In the genomic region with DNA sequence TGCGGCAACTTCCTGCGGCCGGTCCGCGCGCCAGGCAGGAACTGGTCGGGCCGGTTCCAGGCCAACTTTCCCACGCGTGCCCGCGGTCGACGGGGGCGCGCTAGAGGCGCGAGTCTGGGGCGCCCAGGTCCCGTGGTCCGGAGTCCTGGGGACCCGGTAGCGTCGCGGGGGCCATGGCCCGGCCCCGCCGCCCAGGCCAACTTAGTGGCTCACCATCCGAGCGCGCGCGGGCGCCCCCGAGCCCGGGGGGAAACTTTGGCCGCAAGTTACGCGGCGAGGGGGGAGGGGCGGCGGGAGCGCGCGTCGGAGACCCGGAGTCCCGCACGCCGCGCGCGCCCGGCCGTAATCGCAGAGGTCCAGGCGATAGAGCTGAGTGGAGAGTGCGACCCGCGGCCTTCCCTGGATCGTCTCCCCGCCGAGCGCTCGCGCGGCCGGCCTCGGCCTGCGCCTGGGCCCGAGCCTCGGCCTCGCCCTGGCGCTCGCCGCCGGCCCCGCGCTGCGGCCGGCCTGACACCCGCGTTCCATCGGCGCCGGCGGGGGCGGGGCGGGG, we compare ENCODE assay signal across 8 mouse cellular contexts. TPM values are rescaled to one million over a fixed set of nuclear protein-coding genes. Genes with fewer than 3 reads are reported as not detected.
DNase-seq lines count a peak whose midpoint lies in the region; ATAC-seq and TF ChIP-seq lines count a peak whose summit lies in the region.

A gene (minus strand): TSS at position 540 of the 550 bp plus-strand sequence.

- no peaks in the 10 kb centered on the region for H3K79me2 ChIP-seq in CH12.LX (replicated peaks; ENCODE audit: control insufficient read depth, extremely low read depth, insufficient read depth, poor library complexity, severe bottlenecking)

- TF ChIP-seq POLR2A in CH12.LX (IDR thresholded peaks at IDR 0.05; ENCODE audit: low read depth, low read length) = peak; percentile 38; the same call in 1 of the 2 replicates

- ATAC-seq in forebrain, embryonic 13.5 days = peak; percentile 6; the same call in 1 of the 2 replicates
- peak; percentile 58 for ATAC-seq in lung, embryonic 16.5 days (ENCODE audit: low read depth)

- WGBS in forebrain, embryonic 13.5 days = under 1% methylated on average over 60 of the region's 89 CpGs
- under 1% methylated on average over 60 of the region's 89 CpGs for WGBS in lung, embryonic 16.5 days

- TF ChIP-seq CTCF in CH12.LX (conservative IDR thresholded peaks at IDR 0.05 in 1 of 2, IDR thresholded peaks at IDR 0.05 in 1 of 2; ENCODE audit: low read depth in 2 of 2, low read length in 2 of 2) = no peak

- H3K27ac ChIP-seq in CH12.LX (ENCODE audit: insufficient read depth, low read depth) = peak within 1 kb of the TSS; percentile 4; the same call in 1 of the 2 replicates
- H3K27ac ChIP-seq in forebrain, embryonic 13.5 days = peak within 1 kb of the TSS; percentile 81
- peak within 1 kb of the TSS; percentile 96 for H3K27ac ChIP-seq in lung, embryonic 16.5 days (ENCODE audit: low read length)

- H3K4me3 ChIP-seq in CH12.LX (replicated peaks in 1 of 3; ENCODE audit: low read depth in 2 of 3, low read length in 2 of 3, poor library complexity in 1 of 3) = peak within 1 kb of the TSS; percentile 61 to 94 (median 77)
- peak within 1 kb of the TSS; percentile 68 for H3K4me3 ChIP-seq in forebrain, embryonic 13.5 days
- peak within 1 kb of the TSS; percentile 99 for H3K4me3 ChIP-seq in lung, embryonic 16.5 days (ENCODE audit: low read length)

- DNase-seq in CH12.LX (ENCODE audit: extremely low read depth) = no peak
- peak; percentile 69 for DNase-seq in adrenal gland, postnatal 25 days
- DNase-seq in heart, postnatal 36 days = peak; percentile 75 to 88
- DNase-seq in layer of hippocampus, adult 8-10 months (ENCODE audit: low spot score in 2 of 2) = no peak
- DNase-seq in ovary, postnatal 10 days (ENCODE audit: low spot score) = peak; percentile 66
- no peak for DNase-seq in T-cell, adult 2 months (ENCODE audit: low spot score)

- intact Hi-C loops in heart, postnatal 36 days (cut with DNase I) = no loop called here

- no peak for TF ChIP-seq RAD21 in CH12.LX (IDR thresholded peaks at IDR 0.05; ENCODE audit: low read depth, low read length)

- TF ChIP-seq EP300 in CH12.LX (IDR thresholded peaks at IDR 0.05; ENCODE audit: low read length) = no peak

- peaks cover 0 to 21% of the 10 kb centered on the region in 2 experiments for H3K36me3 ChIP-seq in CH12.LX (replicated peaks in 1 of 2; ENCODE audit: control insufficient read depth in 1 of 2, insufficient read depth in 1 of 2, low read length in 1 of 2)
- H3K36me3 ChIP-seq in forebrain, embryonic 13.5 days (ENCODE audit: poor library complexity, severe bottlenecking) = peaks cover 9% of the 10 kb centered on the region; the same call in 1 of the 2 replicates
- H3K36me3 ChIP-seq in lung, embryonic 16.5 days (ENCODE audit: control insufficient read depth, insufficient read depth, low read length) = peaks cover 8% of the 10 kb centered on the region

- no peaks in the 10 kb centered on the region for H3K27me3 ChIP-seq in CH12.LX (replicated peaks)
- peaks cover 20% of the 10 kb centered on the region for H3K27me3 ChIP-seq in forebrain, embryonic 13.5 days
- no peaks in the 10 kb centered on the region for H3K27me3 ChIP-seq in lung, embryonic 16.5 days (ENCODE audit: control insufficient read depth, insufficient read depth, low read depth, low read length)

- in situ Hi-C loops in CH12.LX (cut with MboI; ENCODE audit: low pct_ligation_motif_present, low pct_unique_long_range_greater_than_20kb, low sequenced_read_pairs) = no loop called here

- dilution Hi-C loops in CH12.LX (cut with MboI; ENCODE audit: extremely low pct_ligation_motif_present, extremely low pct_unique_long_range_greater_than_20kb, low sequenced_read_pairs) = no loop called here

- H3K4me1 ChIP-seq in CH12.LX (ENCODE audit: control insufficient read depth in 1 of 2, insufficient read depth in 2 of 2) = peaks cover 15 to 50% of the 10 kb centered on the region in 2 experiments
- peaks cover 49% of the 10 kb centered on the region for H3K4me1 ChIP-seq in forebrain, embryonic 13.5 days
- H3K4me1 ChIP-seq in lung, embryonic 16.5 days (replicated peaks; ENCODE audit: control insufficient read depth, insufficient read depth, low read length) = peaks cover 41% of the 10 kb centered on the region

- H3K9me3 ChIP-seq in CH12.LX (replicated peaks; ENCODE audit: low read length) = no peaks in the 10 kb centered on the region
- no peaks in the 10 kb centered on the region for H3K9me3 ChIP-seq in forebrain, embryonic 13.5 days (replicated peaks)
- H3K9me3 ChIP-seq in lung, embryonic 16.5 days (ENCODE audit: control insufficient read depth, low read length) = no peaks in the 10 kb centered on the region

- peak within 1 kb of the TSS; percentile 86 for H3K9ac ChIP-seq in CH12.LX (ENCODE audit: insufficient read depth, low read depth)
- peak within 1 kb of the TSS; percentile 81 for H3K9ac ChIP-seq in forebrain, embryonic 13.5 days
- H3K9ac ChIP-seq in lung, embryonic 16.5 days (ENCODE audit: low read length) = peak within 1 kb of the TSS; percentile 95

- H3K4me2 ChIP-seq in CH12.LX (ENCODE audit: insufficient read depth, low read depth, poor library complexity, severe bottlenecking) = peak within 1 kb of the TSS; percentile 54
- peak within 1 kb of the TSS; percentile 96 for H3K4me2 ChIP-seq in forebrain, embryonic 13.5 days
- peak within 1 kb of the TSS; percentile 75 for H3K4me2 ChIP-seq in lung, embryonic 16.5 days (ENCODE audit: low read depth, low read length)

TF ChIP-seq in CH12.LX, 34 proteins besides CTCF, POLR2A, EP300 and RAD21:
- TF ChIP-seq CHD2 (IDR thresholded peaks at IDR 0.05; ENCODE audit: low read length) = peak; percentile 28; the same call in 1 of the 2 replicates
- no peak for TF ChIP-seq JUN (IDR thresholded peaks at IDR 0.05; ENCODE audit: insufficient read depth, low read depth, low read length)
- TF ChIP-seq MYC (IDR thresholded peaks at IDR 0.05; ENCODE audit: low read depth, low read length) = no peak
- no peak for TF ChIP-seq ZMIZ1 (IDR thresholded peaks at IDR 0.05; ENCODE audit: low read depth, low read length)
- TF ChIP-seq KAT2A (IDR thresholded peaks at IDR 0.05; ENCODE audit: insufficient replicate concordance, low read length) = no peak
- TF ChIP-seq CHD1 (IDR thresholded peaks at IDR 0.05; ENCODE audit: low read depth, low read length) = no peak
- TF ChIP-seq BHLHE40 (IDR thresholded peaks at IDR 0.05; ENCODE audit: low read depth, low read length) = peak; percentile 44; the same call in 1 of the 2 replicates
- no peak for TF ChIP-seq USF2 (conservative IDR thresholded peaks at IDR 0.05; ENCODE audit: low read depth, low read length)
- no peak for TF ChIP-seq MEF2A (IDR thresholded peaks at IDR 0.05; ENCODE audit: borderline replicate concordance, low read depth, low read length)
- no peak for TF ChIP-seq SIN3A (IDR thresholded peaks at IDR 0.05; ENCODE audit: low read length)
- TF ChIP-seq NELFE (IDR thresholded peaks at IDR 0.05; ENCODE audit: low read depth, low read length) = no peak
- TF ChIP-seq MAZ (IDR thresholded peaks at IDR 0.05; ENCODE audit: low read depth, low read length) = no peak
- TF ChIP-seq TBP (conservative IDR thresholded peaks at IDR 0.05; ENCODE audit: low read depth, low read length) = no peak
- no peak for TF ChIP-seq ZC3H11A (IDR thresholded peaks at IDR 0.05; ENCODE audit: low read depth, low read length)
- TF ChIP-seq JUND (conservative IDR thresholded peaks at IDR 0.05; ENCODE audit: low read depth, low read length) = no peak
- peak; percentile 89 for TF ChIP-seq UBTF (IDR thresholded peaks at IDR 0.05; ENCODE audit: low read depth, low read length)
- TF ChIP-seq HCFC1 (IDR thresholded peaks at IDR 0.05; ENCODE audit: low read depth, low read length) = no peak; the same call in 1 of the 2 replicates
- TF ChIP-seq ETS1 (conservative IDR thresholded peaks at IDR 0.05; ENCODE audit: low read depth, low read length) = no peak
- no peak; the same call in 1 of the 2 replicates for TF ChIP-seq ELF1 (IDR thresholded peaks at IDR 0.05; ENCODE audit: low read depth, low read length)
- peak; percentile 3; the same call in 1 of the 2 replicates for TF ChIP-seq MXI1 (IDR thresholded peaks at IDR 0.05; ENCODE audit: low read depth, low read length)
- TF ChIP-seq IRF4 (IDR thresholded peaks at IDR 0.05; ENCODE audit: low read depth, low read length) = no peak
- TF ChIP-seq ZNF384 (IDR thresholded peaks at IDR 0.05; ENCODE audit: low read depth, low read length) = no peak
- TF ChIP-seq PAX5 (IDR thresholded peaks at IDR 0.05; ENCODE audit: low read length) = no peak

RNA-seq across cellular contexts. Expression of the gene that starts here (rescaled TPM):
- total RNA-seq in CH12.LX (2012; rRNA removed) (25.2 and 25.3 TPM in 2 replicates), CH12.LX (2014; rRNA removed) (11.8 and 13.1 TPM in 2 replicates)
- polyA plus RNA-seq in CH12.LX (2012; ENCODE audit: insufficient read length, low read depth) = 14.2 and 15.6 TPM in 2 replicates
- 64.5 and 75.8 TPM in 2 replicates for total RNA-seq in adrenal gland, postnatal 25 days (2021)
- 11.6 and 12.9 TPM in 2 replicates for polyA plus RNA-seq in forebrain, embryonic 13.5 days (2015; fragmentation: Nextera tagmentation; extraction: Ambion mirVana)
- 10 to 100 TPM; 47.6 to 53.6 TPM for total RNA-seq in heart, postnatal 36 days (2021)
- total RNA-seq in layer of hippocampus, adult 8-10 months (2022) = 10 to 100 TPM; 38.7 to 46.1 (median 41.2) TPM
- polyA plus RNA-seq in lung, embryonic 16.5 days (2015; fragmentation: Nextera tagmentation; extraction: Ambion mirVana) = 36.2 and 39.9 TPM in 2 replicates

Comparison
In these comparisons a context has a peak if more than half of its experiments do, and no peak if none do; other contexts are left out.
1. DNase-seq: peak in adrenal gland, postnatal 25 days (single experiment), heart, postnatal 36 days (2 of 2) and ovary, postnatal 10 days (single experiment); none in CH12.LX (single experiment), layer of hippocampus, adult 8-10 months (0 of 2) and T-cell, adult 2 months (single experiment).
2. H3K27ac ChIP-seq: peak in every context shown above with its lines; median percentile 96 in lung, embryonic 16.5 days; 81 in forebrain, embryonic 13.5 days; 4 in CH12.LX.
3. Peak in every context shown above with its lines, with median percentiles within 50 percentile points of each other: H3K4me2 ChIP-seq, H3K4me3 ChIP-seq and H3K9ac ChIP-seq.